Mouse (Mus musculus): ENCODE results near the gene Map1lc3a. TPM values are rescaled to one million over a fixed set of nuclear protein-coding genes. Genes with fewer than 3 reads are reported as not detected.

Gene Map1lc3a
- 2.8 TPM for polyA plus RNA-seq (2014; fragmentation: Illumina TruSeq; extraction: RNeasy Lipid Tissue Mini Kit (QIAGEN cat#74804); ENCODE audit: low read depth, low replicate concordance)

GRCm38 (mm10) chr2:155276195-155276594 lies at the start of gene Map1lc3a:
TSS of gene Map1lc3a (plus strand) at chr2:155276297.

GRCm38 (mm10) chr2:155236362-155236992 lies 39.6 kb upstream of the Map1lc3a start, which contains the start of gene Dynlrb1:
TSS of gene Dynlrb1 (plus strand) at chr2:155236533.

Other genes starting within 250 kb of the Map1lc3a start
- gene Ahcy, start 201.8 kb upstream of the Map1lc3a start, polyA plus RNA-seq (2014; fragmentation: Illumina TruSeq; extraction: RNeasy Lipid Tissue Mini Kit (QIAGEN cat#74804); ENCODE audit: low read depth, low replicate concordance): 742 TPM
- 53.9 TPM for gene Itch, start 142.8 kb upstream of the Map1lc3a start, polyA plus RNA-seq (2014; fragmentation: Illumina TruSeq; extraction: RNeasy Lipid Tissue Mini Kit (QIAGEN cat#74804); ENCODE audit: low read depth, low replicate concordance)
- 151 TPM for gene Dynlrb1, start 39.8 kb upstream of the Map1lc3a start, polyA plus RNA-seq (2014; fragmentation: Illumina TruSeq; extraction: RNeasy Lipid Tissue Mini Kit (QIAGEN cat#74804); ENCODE audit: low read depth, low replicate concordance)
- 21.6 TPM for gene Pigu, start 81.1 kb downstream of the Map1lc3a start, polyA plus RNA-seq (2014; fragmentation: Illumina TruSeq; extraction: RNeasy Lipid Tissue Mini Kit (QIAGEN cat#74804); ENCODE audit: low read depth, low replicate concordance)
- gene Trp53inp2, start 104.8 kb downstream of the Map1lc3a start, polyA plus RNA-seq (2014; fragmentation: Illumina TruSeq; extraction: RNeasy Lipid Tissue Mini Kit (QIAGEN cat#74804); ENCODE audit: low read depth, low replicate concordance): 126 TPM
- gene Ncoa6, start 197.6 kb downstream of the Map1lc3a start, polyA plus RNA-seq (2014; fragmentation: Illumina TruSeq; extraction: RNeasy Lipid Tissue Mini Kit (QIAGEN cat#74804); ENCODE audit: low read depth, low replicate concordance): 19.9 TPM
- gene Acss2, start 241.7 kb downstream of the Map1lc3a start, polyA plus RNA-seq (2014; fragmentation: Illumina TruSeq; extraction: RNeasy Lipid Tissue Mini Kit (QIAGEN cat#74804); ENCODE audit: low read depth, low replicate concordance): 129 TPM
- gene Ggt7, start 241.9 kb downstream of the Map1lc3a start, polyA plus RNA-seq (2014; fragmentation: Illumina TruSeq; extraction: RNeasy Lipid Tissue Mini Kit (QIAGEN cat#74804); ENCODE audit: low read depth, low replicate concordance): not detected

All from liver, adult 10 weeks (tissue).